Mouse (Mus musculus) adrenal gland, postnatal 4 days (tissue): ENCODE results near the gene Cd34. TPM values are rescaled to one million over a fixed set of nuclear protein-coding genes. Genes with fewer than 3 reads are reported as not detected.

Experiments
- DNase-seq, 2 experiments: peaks; one replicate each; pipeline ENCODE4 v3.0.0; 2021 to 2022; ENCODE audit warnings: low spot score in 2 of 2, mixed read lengths in 2 of 2
- total RNA-seq, 2 experiments: library from RNA; stranded (reverse); gene quantifications; 2 replicates each; pipeline ENCODE4 v1.2.3; 2021

The Cd34 gene
- total RNA-seq, 2 experiments from 2014 or later: 99.5 to 102 TPM

DNA sequence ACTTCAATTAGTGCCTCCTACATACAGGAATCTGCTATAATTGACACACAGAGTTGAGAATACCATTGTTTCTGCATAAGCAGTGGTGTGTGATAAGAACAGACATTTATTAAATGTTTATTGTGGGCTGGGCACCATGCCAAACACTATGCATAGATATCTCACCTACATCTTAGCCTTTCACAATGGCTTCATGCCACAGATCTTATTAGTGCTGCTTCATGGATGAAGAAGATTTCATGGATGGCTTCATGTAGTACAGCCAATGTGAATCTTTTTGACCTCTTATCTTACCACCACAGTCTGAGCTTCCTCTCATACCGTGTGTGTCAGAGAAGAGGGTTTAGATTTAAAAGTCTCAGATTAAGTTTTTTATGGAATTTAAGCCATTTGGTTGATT lies 65.6 kb downstream of the Cd34 start:
- DNase-seq: no peak

DNA sequence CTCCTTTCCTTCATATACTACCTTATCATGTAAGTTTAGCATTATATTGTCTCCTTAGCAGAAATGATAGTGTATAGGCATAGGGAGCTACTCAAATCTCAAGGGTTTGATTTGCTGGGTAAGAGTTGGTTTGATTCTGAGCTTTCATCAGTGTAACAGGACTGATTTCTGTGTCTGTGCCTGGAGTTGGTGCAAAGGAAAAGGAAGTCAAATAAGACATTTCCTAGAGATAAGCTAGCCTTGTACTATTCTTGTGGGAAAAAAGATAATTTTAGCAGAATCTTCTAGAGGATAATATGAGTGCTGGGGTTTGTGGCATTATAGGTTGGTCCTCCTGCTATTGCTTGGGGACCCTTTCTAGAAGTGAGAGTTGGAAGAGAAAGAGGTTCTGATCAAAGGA lies 67.6 kb downstream of the Cd34 start:
- no peak for DNase-seq

Other genes starting within 250 kb of the Cd34 start
- 1 to 10 TPM; 3.5 to 3.7 TPM for gene Cd46, start 153.4 kb downstream of the Cd34 start, total RNA-seq
- 10 to 100 TPM; 85.8 to 88.8 TPM for gene Cr1l, start 192.8 kb downstream of the Cd34 start, total RNA-seq
- gene Cr2, start 237.9 kb downstream of the Cd34 start, total RNA-seq: under 1 TPM in 1 of 2 experiments, not detected in 1; 0.31 TPM